Mouse (Mus musculus): ENCODE measurements around the gene Nme7. TPM values are rescaled to one million over a fixed set of nuclear protein-coding genes. Genes with fewer than 3 reads are reported as not detected.

The Nme7 gene
- polyA plus RNA-seq, 1 experiment from 2014 or later: 36.9 TPM

DNA sequence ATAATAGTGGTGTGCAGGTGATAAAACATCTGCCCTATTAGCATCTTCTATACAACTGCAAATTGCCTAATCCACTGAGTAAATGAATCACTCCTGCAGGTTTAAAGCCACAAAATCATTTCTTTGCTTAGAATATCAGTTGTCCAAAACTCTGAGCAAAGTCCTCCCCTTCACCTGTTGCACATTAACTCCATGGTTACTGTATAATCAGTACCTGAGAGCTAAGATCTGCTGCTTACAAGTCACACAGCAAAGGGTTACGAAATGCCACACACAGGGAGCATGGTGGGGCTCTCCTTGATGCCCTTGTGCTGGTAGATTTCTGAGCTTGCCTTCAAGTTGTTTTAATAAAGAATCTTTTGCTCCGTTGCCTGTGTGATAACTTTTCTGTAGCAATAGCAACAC is 111.4 kb downstream of the Nme7 start:
- H3K9me3 ChIP-seq (ENCODE audit: control insufficient read depth, low read depth, low read length): no peaks in the 10 kb centered on the region
- no peak overlapping the region for H3K4me3 ChIP-seq (ENCODE audit: low read depth, low read length)
- ATAC-seq (ENCODE audit: insufficient number of reproducible peaks, insufficient read depth, low FRiP score, low read depth): peak; percentile 84
- no peaks in the 10 kb centered on the region for H3K36me3 ChIP-seq (ENCODE audit: control insufficient read depth, insufficient read depth, low read length)
- 82% methylated on average over 2 of the region's 2 CpGs for WGBS
- H3K27me3 ChIP-seq (ENCODE audit: control insufficient read depth, insufficient read depth, low read length): no peaks in the 10 kb centered on the region
- H3K4me1 ChIP-seq (ENCODE audit: control insufficient read depth, insufficient read depth, low read length): no peaks in the 10 kb centered on the region
- H3K27ac ChIP-seq (ENCODE audit: low read length): peak overlapping the region; percentile 67
- no peak overlapping the region for H3K4me2 ChIP-seq (replicated peaks; ENCODE audit: low read depth, low read length)
- no peak overlapping the region for H3K9ac ChIP-seq (replicated peaks; ENCODE audit: low read depth, low read length)

- no peak for ATAC-seq (ENCODE audit: insufficient number of reproducible peaks, insufficient read depth, low FRiP score, low read depth)
- no peak overlapping the region for H3K27ac ChIP-seq (ENCODE audit: low read length)
These were observed 112.9 kb downstream of the Nme7 start for GRCm38 (mm10) chr1:164416692-164417394.

GRCm38 (mm10) chr1:164417604-164418003 is 113.7 kb downstream of the Nme7 start:
- H3K27ac ChIP-seq (ENCODE audit: low read length): no peak overlapping the region
- H3K36me3 ChIP-seq (ENCODE audit: control insufficient read depth, insufficient read depth, low read length): no peaks in the 10 kb centered on the region
- WGBS: 79% methylated on average over 3 of the region's 3 CpGs

More at GRCm38 (mm10) chr1:164416692-164417394, 112.9 kb downstream of the Nme7 start:
- no peaks in the 10 kb centered on the region for H3K9me3 ChIP-seq (ENCODE audit: control insufficient read depth, low read depth, low read length)
- H3K27me3 ChIP-seq (ENCODE audit: control insufficient read depth, insufficient read depth, low read length): no peaks in the 10 kb centered on the region
- H3K4me1 ChIP-seq (ENCODE audit: control insufficient read depth, insufficient read depth, low read length): no peaks in the 10 kb centered on the region
- H3K4me3 ChIP-seq (ENCODE audit: low read depth, low read length): no peak overlapping the region
- H3K36me3 ChIP-seq (ENCODE audit: control insufficient read depth, insufficient read depth, low read length): no peaks in the 10 kb centered on the region
- 83% methylated on average over 12 of the region's 12 CpGs for WGBS
- H3K4me2 ChIP-seq (replicated peaks; ENCODE audit: low read depth, low read length): no peak overlapping the region
- no peak overlapping the region for H3K9ac ChIP-seq (replicated peaks; ENCODE audit: low read depth, low read length)

GRCm38 (mm10) chr1:164418320-164418719 is 114.4 kb downstream of the Nme7 start:
- H3K27me3 ChIP-seq (ENCODE audit: control insufficient read depth, insufficient read depth, low read length): no peaks in the 10 kb centered on the region
- no peak overlapping the region for H3K9ac ChIP-seq (replicated peaks; ENCODE audit: low read depth, low read length)
- H3K27ac ChIP-seq (ENCODE audit: low read length): no peak overlapping the region
- no peaks in the 10 kb centered on the region for H3K4me1 ChIP-seq (ENCODE audit: control insufficient read depth, insufficient read depth, low read length)
- H3K4me3 ChIP-seq (ENCODE audit: low read depth, low read length): no peak overlapping the region
- no peak for ATAC-seq (ENCODE audit: insufficient number of reproducible peaks, insufficient read depth, low FRiP score, low read depth)
- 59% methylated on average over 10 of the region's 10 CpGs for whole genome bisulfite sequencing
- H3K9me3 ChIP-seq (ENCODE audit: control insufficient read depth, low read depth, low read length): no peaks in the 10 kb centered on the region
- H3K36me3 ChIP-seq (ENCODE audit: control insufficient read depth, insufficient read depth, low read length): no peaks in the 10 kb centered on the region
- no peak overlapping the region for H3K4me2 ChIP-seq (replicated peaks; ENCODE audit: low read depth, low read length)

More at GRCm38 (mm10) chr1:164417604-164418003, 113.7 kb downstream of the Nme7 start:
- no peak for ATAC-seq (ENCODE audit: insufficient number of reproducible peaks, insufficient read depth, low FRiP score, low read depth)
- no peaks in the 10 kb centered on the region for H3K27me3 ChIP-seq (ENCODE audit: control insufficient read depth, insufficient read depth, low read length)
- H3K9me3 ChIP-seq (ENCODE audit: control insufficient read depth, low read depth, low read length): no peaks in the 10 kb centered on the region
- no peaks in the 10 kb centered on the region for H3K4me1 ChIP-seq (ENCODE audit: control insufficient read depth, insufficient read depth, low read length)
- H3K4me3 ChIP-seq (ENCODE audit: low read depth, low read length): no peak overlapping the region
- H3K4me2 ChIP-seq (replicated peaks; ENCODE audit: low read depth, low read length): no peak overlapping the region
- H3K9ac ChIP-seq (replicated peaks; ENCODE audit: low read depth, low read length): no peak overlapping the region

DNA sequence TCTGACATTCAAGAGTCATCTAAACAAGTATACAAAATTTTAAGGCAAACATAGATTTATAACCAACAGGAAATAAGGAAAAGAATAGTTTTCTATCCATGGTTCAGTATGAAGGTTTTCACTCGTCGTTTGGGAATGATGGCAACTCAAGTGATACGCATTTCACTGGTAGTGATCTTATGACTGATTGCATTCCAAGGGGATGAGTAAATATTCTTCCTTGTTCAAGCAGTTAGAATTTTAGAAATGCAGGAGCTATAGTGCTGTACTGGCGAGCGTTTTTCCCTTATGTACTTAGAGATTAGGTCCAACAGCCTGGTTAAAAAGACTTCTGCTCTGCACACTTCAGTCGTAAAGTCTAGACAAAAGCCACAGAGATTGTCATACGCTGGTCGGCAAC is 115.5 kb downstream of the Nme7 start:
- H3K4me1 ChIP-seq (ENCODE audit: control insufficient read depth, insufficient read depth, low read length): no peaks in the 10 kb centered on the region
- ATAC-seq (ENCODE audit: insufficient number of reproducible peaks, insufficient read depth, low FRiP score, low read depth): no peak
- no peaks in the 10 kb centered on the region for H3K36me3 ChIP-seq (ENCODE audit: control insufficient read depth, insufficient read depth, low read length)
- H3K4me3 ChIP-seq (ENCODE audit: low read depth, low read length): no peak overlapping the region
- H3K27me3 ChIP-seq (ENCODE audit: control insufficient read depth, insufficient read depth, low read length): no peaks in the 10 kb centered on the region
- no peak overlapping the region for H3K4me2 ChIP-seq (replicated peaks; ENCODE audit: low read depth, low read length)
- no peaks in the 10 kb centered on the region for H3K9me3 ChIP-seq (ENCODE audit: control insufficient read depth, low read depth, low read length)
- H3K9ac ChIP-seq (replicated peaks; ENCODE audit: low read depth, low read length): no peak overlapping the region
- no peak overlapping the region for H3K27ac ChIP-seq (ENCODE audit: low read length)
- 65% methylated on average over 8 of the region's 8 CpGs for WGBS

DNA sequence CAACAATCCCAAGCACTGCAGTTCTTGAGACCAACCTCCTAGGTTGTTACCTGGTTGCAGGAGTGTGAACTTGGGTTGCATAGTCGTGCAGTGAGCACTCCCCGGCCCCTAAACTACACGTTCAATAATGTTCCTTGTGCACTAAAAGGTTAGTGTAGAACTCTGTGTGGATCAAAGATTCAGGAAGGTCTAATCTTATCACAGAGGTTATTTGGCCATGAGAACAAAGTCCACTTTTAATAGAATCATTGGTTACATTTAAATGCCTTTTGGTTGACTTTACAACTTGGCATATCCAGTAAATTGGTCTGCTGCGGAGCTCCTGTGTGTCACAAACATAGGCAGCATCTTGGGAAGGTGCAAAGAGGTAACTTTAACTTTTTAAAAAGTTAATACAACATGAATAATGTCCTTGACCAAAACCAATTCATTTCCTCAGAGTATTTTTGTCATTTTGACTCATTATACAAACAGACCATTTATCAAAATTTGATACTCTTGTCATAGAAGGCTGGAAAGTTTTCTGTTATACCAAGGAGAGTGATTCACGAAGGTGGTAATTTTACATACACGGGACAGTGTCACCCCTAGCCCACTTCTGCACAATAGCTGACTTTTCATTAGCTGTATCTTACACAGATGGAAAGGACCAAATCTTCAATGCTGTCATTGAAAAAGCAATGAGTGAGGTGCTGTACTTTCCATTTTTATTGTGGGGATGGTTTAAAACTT is 116.9 kb downstream of the Nme7 start:
- no peak overlapping the region for H3K4me2 ChIP-seq (replicated peaks; ENCODE audit: low read depth, low read length)
- H3K36me3 ChIP-seq (ENCODE audit: control insufficient read depth, insufficient read depth, low read length): no peaks in the 10 kb centered on the region
- H3K27ac ChIP-seq (ENCODE audit: low read length): peak overlapping the region; percentile 58; the same call in 1 of the 2 replicates
- ATAC-seq (ENCODE audit: insufficient number of reproducible peaks, insufficient read depth, low FRiP score, low read depth): peak; percentile 86
- no peaks in the 10 kb centered on the region for H3K27me3 ChIP-seq (ENCODE audit: control insufficient read depth, insufficient read depth, low read length)
- H3K9me3 ChIP-seq (ENCODE audit: control insufficient read depth, low read depth, low read length): no peaks in the 10 kb centered on the region
- H3K4me1 ChIP-seq (ENCODE audit: control insufficient read depth, insufficient read depth, low read length): no peaks in the 10 kb centered on the region
- H3K9ac ChIP-seq (replicated peaks; ENCODE audit: low read depth, low read length): no peak overlapping the region
- WGBS: 72% methylated on average over 6 of the region's 6 CpGs
- H3K4me3 ChIP-seq (ENCODE audit: low read depth, low read length): no peak overlapping the region

DNA sequence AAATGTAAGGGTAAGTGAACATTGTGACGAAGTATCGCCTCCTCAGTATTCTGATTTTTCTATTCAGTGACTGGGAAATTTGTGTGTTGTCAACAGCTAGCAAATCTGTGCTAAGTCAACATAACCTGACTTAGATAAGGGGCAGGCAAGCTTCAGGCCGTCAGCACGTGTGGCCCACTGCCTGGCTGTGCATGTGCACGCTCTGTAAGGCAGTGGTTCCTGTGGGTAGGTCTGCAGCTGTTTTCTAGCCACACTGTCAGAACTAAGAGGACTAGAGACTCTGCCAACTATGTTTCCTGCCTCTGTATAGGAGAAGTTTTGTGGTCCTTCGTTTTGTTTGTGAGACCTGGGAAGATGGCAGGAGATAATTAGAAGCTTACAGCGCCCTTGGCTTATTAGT is 122.3 kb downstream of the Nme7 start:
- Histone ChIP-seq H3K27me3 (ENCODE audit: control insufficient read depth, insufficient read depth, low read length) (no peaks in the 10 kb centered on the region), H3K9me3 (ENCODE audit: control insufficient read depth, low read depth, low read length) (no peaks in the 10 kb centered on the region), H3K27ac (ENCODE audit: low read length) (no peak overlapping the region), H3K4me1 (ENCODE audit: control insufficient read depth, insufficient read depth, low read length) (no peaks in the 10 kb centered on the region), H3K36me3 (ENCODE audit: control insufficient read depth, insufficient read depth, low read length) (no peaks in the 10 kb centered on the region), H3K4me2 (replicated peaks; ENCODE audit: low read depth, low read length) (no peak overlapping the region), H3K9ac (replicated peaks; ENCODE audit: low read depth, low read length) (no peak overlapping the region), H3K4me3 (ENCODE audit: low read depth, low read length) (no peak overlapping the region)
- 69% methylated on average over 7 of the region's 7 CpGs for WGBS
- ATAC-seq (ENCODE audit: insufficient number of reproducible peaks, insufficient read depth, low FRiP score, low read depth): peak; percentile 61; the same call in 1 of the 2 replicates

- H3K9me3 ChIP-seq (ENCODE audit: control insufficient read depth, low read depth, low read length): no peaks in the 10 kb centered on the region
- H3K4me3 ChIP-seq (ENCODE audit: low read depth, low read length): no peak overlapping the region
- no peaks in the 10 kb centered on the region for H3K27me3 ChIP-seq (ENCODE audit: control insufficient read depth, insufficient read depth, low read length)
- no peak for ATAC-seq (ENCODE audit: insufficient number of reproducible peaks, insufficient read depth, low FRiP score, low read depth)
- H3K9ac ChIP-seq (replicated peaks; ENCODE audit: low read depth, low read length): no peak overlapping the region
- H3K27ac ChIP-seq (ENCODE audit: low read length): no peak overlapping the region
- 77% methylated on average over 7 of the region's 7 CpGs for WGBS
- H3K4me2 ChIP-seq (replicated peaks; ENCODE audit: low read depth, low read length): no peak overlapping the region
- H3K36me3 ChIP-seq (ENCODE audit: control insufficient read depth, insufficient read depth, low read length): no peaks in the 10 kb centered on the region
- H3K4me1 ChIP-seq (ENCODE audit: control insufficient read depth, insufficient read depth, low read length): no peaks in the 10 kb centered on the region
These were observed 123.9 kb downstream of the Nme7 start for GRCm38 (mm10) chr1:164427777-164428176.
